Mouse (Mus musculus): ENCODE results near the gene Spata13. TPM values are rescaled to one million over a fixed set of nuclear protein-coding genes. Genes with fewer than 3 reads are reported as not detected.

The Spata13 gene
- 21.4 and 22.4 TPM in 2 replicates for polyA plus RNA-seq (2015; fragmentation: Nextera tagmentation; extraction: Ambion mirVana)

- Histone ChIP-seq H3K4me1 (replicated peaks) (peaks cover 19% of the 10 kb centered on the region), H3K4me3 (replicated peaks) (peak within 1 kb of the TSS; percentile 64), H3K9me3 (no peaks in the 10 kb centered on the region), H3K36me3 (no peaks in the 10 kb centered on the region), H3K27me3 (replicated peaks) (no peaks in the 10 kb centered on the region; the same call in 1 of the 2 replicates), H3K9ac (peak within 1 kb of the TSS; percentile 64), H3K27ac (peak within 1 kb of the TSS; percentile 73), H3K4me2 (replicated peaks) (peak within 1 kb of the TSS; percentile 97)
- under 1% methylated on average over 50 of the region's 50 CpGs for WGBS
- ATAC-seq = peak; percentile 96
These were observed at the start of gene Spata13 for GRCm38 (mm10) chr14:60633961-60634864. Spata13 (plus strand) TSS chr14:60634001.

GRCm38 (mm10) chr14:60586687-60587453 lies 46.9 kb upstream of the Spata13 start:
- H3K4me3 ChIP-seq (replicated peaks) = no peak overlapping the region
- no peaks in the 10 kb centered on the region for H3K36me3 ChIP-seq
- H3K4me2 ChIP-seq (replicated peaks) = no peak overlapping the region
- no peak overlapping the region for H3K27ac ChIP-seq
- no peak overlapping the region for H3K9ac ChIP-seq
- no peaks in the 10 kb centered on the region for H3K27me3 ChIP-seq (replicated peaks)
- 65% methylated on average over 15 of the region's 15 CpGs for WGBS
- 0 out of 2 replicates have a peak, but pooled peaks cover 5% of the 10 kb centered on the region for H3K4me1 ChIP-seq (replicated peaks)
- H3K9me3 ChIP-seq = no peaks in the 10 kb centered on the region
- ATAC-seq = peak; percentile 61; the same call in 1 of the 2 replicates

DNA sequence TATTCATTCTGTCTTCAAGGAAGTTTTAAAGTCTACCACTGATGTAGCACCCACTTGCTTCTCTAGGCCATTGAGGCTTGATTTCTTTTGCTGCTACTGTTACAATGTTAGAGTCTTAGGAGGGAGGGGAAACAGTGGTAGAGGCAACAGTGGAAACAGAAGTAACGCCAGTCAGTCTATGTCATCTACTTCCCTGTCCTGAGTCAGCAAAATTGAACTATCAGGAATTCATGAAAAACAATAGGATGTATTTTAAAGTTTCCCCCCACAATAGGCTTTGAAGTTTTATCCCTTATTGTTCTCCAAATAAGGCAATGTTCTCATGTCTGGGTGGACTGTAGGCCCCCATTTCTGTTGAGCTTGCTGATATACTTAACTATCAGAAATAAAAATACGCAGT lies 44.8 kb upstream of the Spata13 start:
- Histone ChIP-seq H3K36me3 (no peaks in the 10 kb centered on the region), H3K9me3 (no peaks in the 10 kb centered on the region), H3K4me1 (replicated peaks) (peaks cover 10% of the 10 kb centered on the region), H3K4me3 (replicated peaks) (no peak overlapping the region), H3K27me3 (replicated peaks) (no peaks in the 10 kb centered on the region), H3K9ac (no peak overlapping the region), H3K4me2 (replicated peaks) (no peak overlapping the region), H3K27ac (no peak overlapping the region)
- no peak for ATAC-seq
- WGBS = 76% methylated on average over 2 of the region's 2 CpGs

GRCm38 (mm10) chr14:60592339-60592738 lies 41.5 kb upstream of the Spata13 start:
- no peak for ATAC-seq
- H3K4me1 ChIP-seq (replicated peaks) = peaks cover 10% of the 10 kb centered on the region
- H3K27me3 ChIP-seq (replicated peaks) = no peaks in the 10 kb centered on the region
- no peak overlapping the region for H3K9ac ChIP-seq
- 75% methylated on average over 5 of the region's 5 CpGs for WGBS
- no peak overlapping the region for H3K4me2 ChIP-seq (replicated peaks)
- H3K9me3 ChIP-seq = no peaks in the 10 kb centered on the region
- H3K36me3 ChIP-seq = no peaks in the 10 kb centered on the region
- no peak overlapping the region for H3K4me3 ChIP-seq (replicated peaks)
- H3K27ac ChIP-seq = no peak overlapping the region

DNA sequence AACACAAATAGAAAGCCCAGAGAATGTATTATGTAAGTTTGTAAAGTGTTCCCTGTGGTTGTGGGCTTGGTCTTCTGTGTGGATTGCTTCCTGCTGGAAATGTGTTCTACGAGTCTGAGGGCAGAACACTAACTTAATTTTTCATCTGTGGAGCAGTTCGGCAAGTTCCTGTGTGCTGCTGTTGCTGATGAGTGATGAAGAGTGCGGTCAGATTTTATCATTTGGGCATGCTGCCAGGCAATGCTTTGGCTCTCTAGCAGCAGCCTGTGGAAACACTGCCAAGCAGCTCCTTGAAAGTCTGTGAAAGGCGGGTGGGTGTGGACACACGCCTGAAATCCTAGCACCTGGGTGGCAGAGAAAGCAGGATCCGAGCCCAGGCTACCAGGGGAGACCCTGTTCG lies 41.0 kb upstream of the Spata13 start:
- H3K4me3 ChIP-seq (replicated peaks) = no peak overlapping the region
- no peaks in the 10 kb centered on the region for H3K27me3 ChIP-seq (replicated peaks)
- 33% methylated on average over 7 of the region's 7 CpGs for WGBS
- no peaks in the 10 kb centered on the region for H3K9me3 ChIP-seq
- H3K36me3 ChIP-seq = no peaks in the 10 kb centered on the region
- ATAC-seq = no peak
- H3K9ac ChIP-seq = no peak overlapping the region
- H3K27ac ChIP-seq = no peak overlapping the region
- H3K4me1 ChIP-seq (replicated peaks) = peaks cover 10% of the 10 kb centered on the region
- 0 out of 2 replicates have a peak overlapping the region, but pooled peaks have one; percentile 9 for H3K4me2 ChIP-seq (replicated peaks)

- peaks cover 5% of the 10 kb centered on the region for H3K4me1 ChIP-seq (replicated peaks)
- no peak overlapping the region for H3K9ac ChIP-seq
- H3K27ac ChIP-seq = no peak overlapping the region
- no peaks in the 10 kb centered on the region for H3K27me3 ChIP-seq (replicated peaks)
- no peak overlapping the region for H3K4me3 ChIP-seq (replicated peaks)
- H3K9me3 ChIP-seq = no peaks in the 10 kb centered on the region
- ATAC-seq = no peak
- no peak overlapping the region for H3K4me2 ChIP-seq (replicated peaks)
- H3K36me3 ChIP-seq = no peaks in the 10 kb centered on the region
- WGBS = 9% methylated on average over 4 of the region's 4 CpGs
These were observed 36.2 kb upstream of the Spata13 start for GRCm38 (mm10) chr14:60597571-60597970.

DNA sequence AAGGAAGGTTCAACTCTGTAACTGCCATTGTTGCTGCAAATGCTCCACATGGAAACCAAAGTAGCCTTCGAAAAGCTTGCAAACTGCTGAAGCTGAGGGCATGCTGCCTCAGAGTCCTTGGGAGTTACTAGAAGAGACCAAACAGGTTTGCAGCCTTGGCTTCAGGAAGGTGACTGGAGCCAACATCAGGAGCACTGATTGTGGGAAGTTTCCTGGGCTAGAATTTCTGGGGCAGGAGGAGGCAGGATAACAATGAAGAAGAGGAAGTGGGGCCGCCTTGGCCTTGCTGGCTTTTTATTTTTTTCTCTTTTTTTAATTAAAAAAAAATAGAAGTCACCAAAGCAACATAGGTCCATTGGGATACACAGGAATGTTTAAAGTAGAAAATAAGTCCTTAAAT lies 34.8 kb upstream of the Spata13 start:
- Histone ChIP-seq H3K4me1 (replicated peaks) (no peaks in the 10 kb centered on the region), H3K9me3 (no peaks in the 10 kb centered on the region), H3K9ac (no peak overlapping the region), H3K27ac (no peak overlapping the region), H3K4me3 (replicated peaks) (no peak overlapping the region), H3K27me3 (replicated peaks) (no peaks in the 10 kb centered on the region), H3K36me3 (no peaks in the 10 kb centered on the region), H3K4me2 (replicated peaks) (no peak overlapping the region)
- WGBS = 76% methylated on average over 2 of the region's 2 CpGs
- no peak for ATAC-seq

DNA sequence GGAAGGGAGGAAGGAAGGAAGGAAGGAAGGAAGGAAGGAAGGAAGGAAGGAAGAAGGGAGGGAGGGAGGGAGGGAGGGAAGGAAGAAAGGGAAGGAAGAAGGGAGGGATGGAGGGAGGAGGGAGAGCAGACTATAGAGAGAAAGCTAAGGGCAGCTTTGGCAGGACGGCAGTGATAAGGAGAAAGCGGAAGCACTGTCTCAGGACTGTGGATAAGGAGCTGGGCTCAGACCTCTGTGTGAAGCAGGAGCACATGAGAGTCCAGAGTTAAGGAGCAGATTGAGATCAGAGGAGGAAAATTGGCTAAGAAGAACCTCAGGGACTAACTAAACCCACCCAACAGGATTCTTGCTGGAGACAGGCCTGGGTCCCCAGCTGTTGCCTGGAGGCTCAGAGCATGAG lies 28.2 kb upstream of the Spata13 start:
- H3K4me3 ChIP-seq (replicated peaks) = no peak overlapping the region
- no peak for ATAC-seq
- no peak overlapping the region for H3K4me2 ChIP-seq (replicated peaks)
- 73% methylated on average over 2 of the region's 2 CpGs for WGBS
- H3K4me1 ChIP-seq (replicated peaks) = 0 out of 2 replicates have a peak, but pooled peaks cover 2% of the 10 kb centered on the region
- H3K9me3 ChIP-seq = no peaks in the 10 kb centered on the region
- H3K27ac ChIP-seq = no peak overlapping the region
- no peaks in the 10 kb centered on the region for H3K27me3 ChIP-seq (replicated peaks)
- H3K9ac ChIP-seq = no peak overlapping the region
- no peaks in the 10 kb centered on the region for H3K36me3 ChIP-seq

DNA sequence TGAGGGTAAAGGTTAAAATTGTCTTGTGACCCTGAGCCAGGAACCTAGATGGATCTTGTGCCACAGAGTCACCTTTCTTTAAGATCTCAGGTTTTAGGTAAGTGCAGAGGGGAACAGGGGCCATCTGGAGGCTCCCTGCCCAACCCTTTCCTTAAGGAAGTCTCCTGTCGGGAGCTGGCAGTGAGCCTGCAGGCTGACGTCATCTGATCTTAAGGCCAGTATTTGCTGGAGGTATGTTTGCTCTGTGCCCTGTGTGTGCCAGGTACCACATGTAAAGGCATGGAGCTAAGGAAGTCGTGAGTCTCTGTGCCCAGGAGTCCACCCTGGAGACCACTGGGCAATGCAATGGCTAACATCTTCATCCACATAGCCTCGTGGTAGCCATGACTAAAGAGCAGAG lies 27.6 kb upstream of the Spata13 start:
- peak; percentile 55; the same call in 1 of the 2 replicates for ATAC-seq
- no peak overlapping the region for H3K4me2 ChIP-seq (replicated peaks)
- WGBS = 62% methylated on average over 4 of the region's 4 CpGs
- H3K4me1 ChIP-seq (replicated peaks) = 0 out of 2 replicates have a peak, but pooled peaks cover 2% of the 10 kb centered on the region
- H3K36me3 ChIP-seq = no peaks in the 10 kb centered on the region
- H3K27ac ChIP-seq = no peak overlapping the region
- no peaks in the 10 kb centered on the region for H3K9me3 ChIP-seq
- H3K27me3 ChIP-seq (replicated peaks) = no peaks in the 10 kb centered on the region
- no peak overlapping the region for H3K4me3 ChIP-seq (replicated peaks)
- H3K9ac ChIP-seq = no peak overlapping the region

GRCm38 (mm10) chr14:60607743-60608142 lies 26.1 kb upstream of the Spata13 start:
- H3K9ac ChIP-seq = no peak overlapping the region
- WGBS = 83% methylated on average over 4 of the region's 4 CpGs
- ATAC-seq = no peak
- no peak overlapping the region for H3K4me3 ChIP-seq (replicated peaks)
- H3K4me2 ChIP-seq (replicated peaks) = no peak overlapping the region
- H3K4me1 ChIP-seq (replicated peaks) = 0 out of 2 replicates have a peak, but pooled peaks cover 2% of the 10 kb centered on the region
- H3K36me3 ChIP-seq = no peaks in the 10 kb centered on the region
- H3K27ac ChIP-seq = no peak overlapping the region
- no peaks in the 10 kb centered on the region for H3K27me3 ChIP-seq (replicated peaks)
- H3K9me3 ChIP-seq = no peaks in the 10 kb centered on the region

GRCm38 (mm10) chr14:60609160-60609559 lies 24.6 kb upstream of the Spata13 start:
- Histone ChIP-seq H3K9ac (no peak overlapping the region), H3K4me3 (replicated peaks) (no peak overlapping the region), H3K4me2 (replicated peaks) (no peak overlapping the region), H3K27ac (no peak overlapping the region), H3K27me3 (replicated peaks) (no peaks in the 10 kb centered on the region), H3K36me3 (no peaks in the 10 kb centered on the region), H3K4me1 (replicated peaks) (0 out of 2 replicates have a peak, but pooled peaks cover 2% of the 10 kb centered on the region), H3K9me3 (no peaks in the 10 kb centered on the region)
- 69% methylated on average over 1 of the region's 1 CpGs for WGBS
- no peak for ATAC-seq

DNA sequence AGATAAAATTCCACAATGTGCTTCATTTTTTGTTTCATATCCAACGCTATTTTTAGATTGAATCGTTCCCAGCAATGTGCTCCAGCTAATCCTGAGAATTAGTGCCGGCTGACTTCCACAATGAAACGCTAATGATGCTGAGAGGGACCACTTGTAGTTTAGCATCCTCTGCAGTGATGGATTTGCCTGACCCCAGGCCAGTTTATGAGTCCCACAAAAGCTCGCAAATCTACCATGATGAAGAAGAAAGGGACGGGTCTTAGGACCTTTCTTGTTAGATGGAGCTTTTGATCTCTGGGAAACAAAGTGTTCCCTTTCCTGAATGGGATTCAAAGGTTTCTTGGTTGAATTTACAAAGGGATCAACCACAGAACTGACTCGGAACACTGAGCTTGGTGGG lies 21.1 kb upstream of the Spata13 start:
- no peak overlapping the region for H3K4me2 ChIP-seq (replicated peaks)
- no peaks in the 10 kb centered on the region for H3K4me1 ChIP-seq (replicated peaks)
- no peak for ATAC-seq
- no peak overlapping the region for H3K4me3 ChIP-seq (replicated peaks)
- no peaks in the 10 kb centered on the region for H3K36me3 ChIP-seq
- H3K9me3 ChIP-seq = no peaks in the 10 kb centered on the region
- 47% methylated on average over 7 of the region's 7 CpGs for WGBS
- no peak overlapping the region for H3K27ac ChIP-seq
- no peaks in the 10 kb centered on the region; the same call in 1 of the 2 replicates for H3K27me3 ChIP-seq (replicated peaks)
- H3K9ac ChIP-seq = no peak overlapping the region

Measured in intestine, embryonic 15.5 days (tissue).